Mouse (Mus musculus): ENCODE results near the gene Galnt2. TPM values are rescaled to one million over a fixed set of nuclear protein-coding genes. Genes with fewer than 3 reads are reported as not detected.

Galnt2 gene
- polyA plus RNA-seq, 1 experiment = 22.2 TPM

GRCm38 (mm10) chr8:124349663-124350062, 118.5 kb downstream of the Galnt2 start:
- peak; percentile 80 for DNase-seq
- no peak overlapping the region for H3K4me3 ChIP-seq (ENCODE audit: control insufficient read depth, insufficient read depth, low read length)

GRCm38 (mm10) chr8:124351636-124352035, 120.4 kb downstream of the Galnt2 start:
- no peaks in the 10 kb centered on the region for H3K36me3 ChIP-seq (ENCODE audit: control insufficient read depth, insufficient read depth, low read length)
- DNase-seq = no peak

More at GRCm38 (mm10) chr8:124349663-124350062, 118.5 kb downstream of the Galnt2 start:
- H3K4me1 ChIP-seq (replicated peaks; ENCODE audit: control insufficient read depth, insufficient read depth, low read length) = peaks cover 4% of the 10 kb centered on the region
- no peaks in the 10 kb centered on the region for H3K27me3 ChIP-seq (ENCODE audit: control insufficient read depth, insufficient read depth, low read length)
- H3K27ac ChIP-seq (ENCODE audit: control insufficient read depth, insufficient read depth, low read length) = no peak overlapping the region
- TF ChIP-seq CTCF (IDR thresholded peaks at IDR 0.05; ENCODE audit: borderline replicate concordance, control insufficient read depth, extremely low read depth, insufficient read depth, low read length, poor library complexity) (peak; percentile 71; the same call in 1 of the 2 replicates), POLR2A (IDR thresholded peaks at IDR 0.05; ENCODE audit: control insufficient read depth, extremely low read depth, insufficient read depth, low read length, poor library complexity) (no peak)
- H3K36me3 ChIP-seq (ENCODE audit: control insufficient read depth, insufficient read depth, low read length) = no peaks in the 10 kb centered on the region; the same call in 1 of the 2 replicates
- WGBS = 39% methylated on average over 7 of the region's 7 CpGs

GRCm38 (mm10) chr8:124360911-124361310, 129.7 kb downstream of the Galnt2 start:
- TF ChIP-seq CTCF (IDR thresholded peaks at IDR 0.05; ENCODE audit: borderline replicate concordance, control insufficient read depth, extremely low read depth, insufficient read depth, low read length, poor library complexity) (no peak), POLR2A (IDR thresholded peaks at IDR 0.05; ENCODE audit: control insufficient read depth, extremely low read depth, insufficient read depth, low read length, poor library complexity) (no peak)
- Histone ChIP-seq H3K4me3 (ENCODE audit: control insufficient read depth, insufficient read depth, low read length) (no peak overlapping the region), H3K4me1 (replicated peaks; ENCODE audit: control insufficient read depth, insufficient read depth, low read length) (no peaks in the 10 kb centered on the region), H3K36me3 (ENCODE audit: control insufficient read depth, insufficient read depth, low read length) (no peaks in the 10 kb centered on the region), H3K27ac (ENCODE audit: control insufficient read depth, insufficient read depth, low read length) (no peak overlapping the region), H3K27me3 (ENCODE audit: control insufficient read depth, insufficient read depth, low read length) (no peaks in the 10 kb centered on the region)
- no peak for DNase-seq
- WGBS = 89% methylated on average over 3 of the region's 3 CpGs

More at GRCm38 (mm10) chr8:124351636-124352035, 120.4 kb downstream of the Galnt2 start:
- H3K27ac ChIP-seq (ENCODE audit: control insufficient read depth, insufficient read depth, low read length) = no peak overlapping the region
- no peak overlapping the region for H3K4me3 ChIP-seq (ENCODE audit: control insufficient read depth, insufficient read depth, low read length)
- TF ChIP-seq POLR2A (IDR thresholded peaks at IDR 0.05; ENCODE audit: control insufficient read depth, extremely low read depth, insufficient read depth, low read length, poor library complexity) (no peak), CTCF (IDR thresholded peaks at IDR 0.05; ENCODE audit: borderline replicate concordance, control insufficient read depth, extremely low read depth, insufficient read depth, low read length, poor library complexity) (no peak)
- no peaks in the 10 kb centered on the region for H3K27me3 ChIP-seq (ENCODE audit: control insufficient read depth, insufficient read depth, low read length)
- H3K4me1 ChIP-seq (replicated peaks; ENCODE audit: control insufficient read depth, insufficient read depth, low read length) = peaks cover 3% of the 10 kb centered on the region
- WGBS = 82% methylated on average over 5 of the region's 5 CpGs

GRCm38 (mm10) chr8:124361773-124362427, 130.7 kb downstream of the Galnt2 start:
- no peaks in the 10 kb centered on the region for H3K4me1 ChIP-seq (replicated peaks; ENCODE audit: control insufficient read depth, insufficient read depth, low read length)
- TF ChIP-seq POLR2A (IDR thresholded peaks at IDR 0.05; ENCODE audit: control insufficient read depth, extremely low read depth, insufficient read depth, low read length, poor library complexity) (no peak), CTCF (IDR thresholded peaks at IDR 0.05; ENCODE audit: borderline replicate concordance, control insufficient read depth, extremely low read depth, insufficient read depth, low read length, poor library complexity) (no peak)
- WGBS = 86% methylated on average over 11 of the region's 11 CpGs
- no peaks in the 10 kb centered on the region for H3K27me3 ChIP-seq (ENCODE audit: control insufficient read depth, insufficient read depth, low read length)
- no peak for DNase-seq
- H3K27ac ChIP-seq (ENCODE audit: control insufficient read depth, insufficient read depth, low read length) = no peak overlapping the region
- H3K4me3 ChIP-seq (ENCODE audit: control insufficient read depth, insufficient read depth, low read length) = no peak overlapping the region
- no peaks in the 10 kb centered on the region for H3K36me3 ChIP-seq (ENCODE audit: control insufficient read depth, insufficient read depth, low read length)

GRCm38 (mm10) chr8:124362589-124362988, 131.4 kb downstream of the Galnt2 start:
- TF ChIP-seq POLR2A (IDR thresholded peaks at IDR 0.05; ENCODE audit: control insufficient read depth, extremely low read depth, insufficient read depth, low read length, poor library complexity) (no peak), CTCF (IDR thresholded peaks at IDR 0.05; ENCODE audit: borderline replicate concordance, control insufficient read depth, extremely low read depth, insufficient read depth, low read length, poor library complexity) (no peak)
- 82% methylated on average over 7 of the region's 7 CpGs for WGBS
- no peak overlapping the region for H3K27ac ChIP-seq (ENCODE audit: control insufficient read depth, insufficient read depth, low read length)

GRCm38 (mm10) chr8:124363337-124363736, 132.1 kb downstream of the Galnt2 start:
- 97% methylated on average over 15 of the region's 15 CpGs for WGBS
- TF ChIP-seq CTCF (IDR thresholded peaks at IDR 0.05; ENCODE audit: borderline replicate concordance, control insufficient read depth, extremely low read depth, insufficient read depth, low read length, poor library complexity) (no peak), POLR2A (IDR thresholded peaks at IDR 0.05; ENCODE audit: control insufficient read depth, extremely low read depth, insufficient read depth, low read length, poor library complexity) (no peak)
- H3K27me3 ChIP-seq (ENCODE audit: control insufficient read depth, insufficient read depth, low read length) = no peaks in the 10 kb centered on the region
- H3K36me3 ChIP-seq (ENCODE audit: control insufficient read depth, insufficient read depth, low read length) = no peaks in the 10 kb centered on the region
- H3K27ac ChIP-seq (ENCODE audit: control insufficient read depth, insufficient read depth, low read length) = no peak overlapping the region
- H3K4me3 ChIP-seq (ENCODE audit: control insufficient read depth, insufficient read depth, low read length) = no peak overlapping the region
- no peak for DNase-seq
- no peaks in the 10 kb centered on the region for H3K4me1 ChIP-seq (replicated peaks; ENCODE audit: control insufficient read depth, insufficient read depth, low read length)

More at GRCm38 (mm10) chr8:124362589-124362988, 131.4 kb downstream of the Galnt2 start:
- Histone ChIP-seq H3K36me3 (ENCODE audit: control insufficient read depth, insufficient read depth, low read length) (no peaks in the 10 kb centered on the region), H3K4me3 (ENCODE audit: control insufficient read depth, insufficient read depth, low read length) (no peak overlapping the region), H3K27me3 (ENCODE audit: control insufficient read depth, insufficient read depth, low read length) (no peaks in the 10 kb centered on the region), H3K4me1 (replicated peaks; ENCODE audit: control insufficient read depth, insufficient read depth, low read length) (no peaks in the 10 kb centered on the region)
- DNase-seq = no peak
